Mouse (Mus musculus): Measurements from ENCODE around the gene Prss36. TPM values are rescaled to one million over a fixed set of nuclear protein-coding genes. Genes with fewer than 3 reads are reported as not detected.
A peak's percentile ranks its signal among the peaks of the same experiment; 100 is the strongest.

Gene Prss36
- total and polyA plus RNA-seq, 3 experiments, result 6.1 to 8.3 (median 7.7) TPM

GRCm38 (mm10) chr7:127907939-127908338 is 38.6 kb downstream of the Prss36 start:
- DNase-seq (ENCODE audit: extremely low read depth), result no peak
- dilution Hi-C loops (cut with MboI; ENCODE audit: extremely low pct_ligation_motif_present, extremely low pct_unique_long_range_greater_than_20kb, low sequenced_read_pairs) (no loop called here), in situ Hi-C loops (cut with MboI; ENCODE audit: low pct_ligation_motif_present, low pct_unique_long_range_greater_than_20kb, low sequenced_read_pairs) (no loop called here)
- Histone ChIP-seq H3K4me1 (ENCODE audit: control insufficient read depth in 1 of 2, insufficient read depth in 2 of 2) (peaks cover 7 to 18% of the 10 kb centered on the region in 2 experiments; a peak in 3 of 4 replicates), H3K36me3 (replicated peaks in 1 of 2; ENCODE audit: control insufficient read depth in 1 of 2, insufficient read depth in 1 of 2, low read length in 1 of 2) (peaks cover 45 to 56% of the 10 kb centered on the region in 2 experiments), H3K27ac (ENCODE audit: insufficient read depth, low read depth) (no peak overlapping the region), H3K27me3 (replicated peaks) (no peaks in the 10 kb centered on the region), H3K9me3 (replicated peaks; ENCODE audit: low read length) (no peaks in the 10 kb centered on the region), H3K79me2 (replicated peaks; ENCODE audit: control insufficient read depth, extremely low read depth, insufficient read depth, poor library complexity, severe bottlenecking) (0 out of 2 replicates have a peak, but pooled peaks cover 4% of the 10 kb centered on the region), H3K9ac (ENCODE audit: insufficient read depth, low read depth) (no peak overlapping the region), H3K4me3 (replicated peaks in 1 of 3; ENCODE audit: low read depth in 2 of 3, low read length in 2 of 3, poor library complexity in 1 of 3) (no peak overlapping the region), H3K4me2 (ENCODE audit: insufficient read depth, low read depth, poor library complexity, severe bottlenecking) (no peak overlapping the region)
- TF ChIP-seq UBTF (IDR thresholded peaks at IDR 0.05; ENCODE audit: low read depth, low read length) (no peak), IRF4 (IDR thresholded peaks at IDR 0.05; ENCODE audit: low read depth, low read length) (no peak), USF1 (IDR thresholded peaks at IDR 0.05; ENCODE audit: low read depth, low read length) (no peak), POLR2AphosphoS2 (IDR thresholded peaks at IDR 0.05; ENCODE audit: low read depth, low read length) (no peak), CHD1 (IDR thresholded peaks at IDR 0.05; ENCODE audit: low read depth, low read length) (no peak), CTCF (conservative IDR thresholded peaks at IDR 0.05 in 1 of 2, IDR thresholded peaks at IDR 0.05 in 1 of 2; ENCODE audit: low read depth in 2 of 2, low read length in 2 of 2) (no peak), JUN (IDR thresholded peaks at IDR 0.05; ENCODE audit: insufficient read depth, low read depth, low read length) (no peak), RCOR1 (conservative IDR thresholded peaks at IDR 0.05; ENCODE audit: low read depth, low read length) (no peak)

GRCm38 (mm10) chr7:127903971-127904796 is 42.3 kb downstream of the Prss36 start, which contains the start of gene Bckdk:
Gene Bckdk, plus strand, starts transcription at chr7:127904082.
- Histone ChIP-seq H3K79me2 (replicated peaks; ENCODE audit: control insufficient read depth, extremely low read depth, insufficient read depth, poor library complexity, severe bottlenecking) (no peaks in the 10 kb centered on the region), H3K27me3 (replicated peaks) (no peaks in the 10 kb centered on the region), H3K4me2 (ENCODE audit: insufficient read depth, low read depth, poor library complexity, severe bottlenecking) (peak within 1 kb of the TSS; percentile 75), H3K9ac (ENCODE audit: insufficient read depth, low read depth) (peak within 1 kb of the TSS; percentile 94), H3K4me1 (ENCODE audit: control insufficient read depth in 1 of 2, insufficient read depth in 2 of 2) (peaks cover 7 to 14% of the 10 kb centered on the region in 2 experiments; a peak in 3 of 4 replicates), H3K9me3 (replicated peaks; ENCODE audit: low read length) (no peaks in the 10 kb centered on the region), H3K36me3 (replicated peaks in 1 of 2; ENCODE audit: control insufficient read depth in 1 of 2, insufficient read depth in 1 of 2, low read length in 1 of 2) (peaks cover 38 to 42% of the 10 kb centered on the region in 2 experiments), H3K27ac (ENCODE audit: insufficient read depth, low read depth) (no peak within 1 kb of the TSS), H3K4me3 (replicated peaks in 1 of 3; ENCODE audit: low read depth in 2 of 3, low read length in 2 of 3, poor library complexity in 1 of 3) (peak within 1 kb of the TSS; percentile 60 to 80 (median 71))
- dilution Hi-C loops (cut with MboI; ENCODE audit: extremely low pct_ligation_motif_present, extremely low pct_unique_long_range_greater_than_20kb, low sequenced_read_pairs), result no loop called here
- in situ Hi-C loops (cut with MboI; ENCODE audit: low pct_ligation_motif_present, low pct_unique_long_range_greater_than_20kb, low sequenced_read_pairs), result no loop called here
- DNase-seq (ENCODE audit: extremely low read depth), result peak; percentile 87
- TF ChIP-seq KAT2A (IDR thresholded peaks at IDR 0.05; ENCODE audit: insufficient replicate concordance, low read length), result peak; percentile 84; the same call in 1 of the 2 replicates
- TF ChIP-seq HCFC1 (IDR thresholded peaks at IDR 0.05; ENCODE audit: low read depth, low read length), result peak; percentile 94
- TF ChIP-seq MAZ (IDR thresholded peaks at IDR 0.05; ENCODE audit: low read depth, low read length), result no peak
- TF ChIP-seq POLR2AphosphoS2 (IDR thresholded peaks at IDR 0.05; ENCODE audit: low read depth, low read length), result no peak; the same call in 1 of the 2 replicates
- TF ChIP-seq RAD21 (IDR thresholded peaks at IDR 0.05; ENCODE audit: low read depth, low read length), result no peak; the same call in 1 of the 2 replicates
- TF ChIP-seq E2F4 (IDR thresholded peaks at IDR 0.05; ENCODE audit: insufficient replicate concordance, low read depth, low read length), result no peak
- TF ChIP-seq CTCF (conservative IDR thresholded peaks at IDR 0.05 in 1 of 2, IDR thresholded peaks at IDR 0.05 in 1 of 2; ENCODE audit: low read depth in 2 of 2, low read length in 2 of 2), result no peak; a peak in 1 of 4 replicates
- TF ChIP-seq ZMIZ1 (IDR thresholded peaks at IDR 0.05; ENCODE audit: low read depth, low read length), result peak; percentile 73; the same call in 1 of the 2 replicates
- TF ChIP-seq TCF12 (IDR thresholded peaks at IDR 0.05; ENCODE audit: low read depth, low read length), result peak; percentile 63
- TF ChIP-seq SMC3 (IDR thresholded peaks at IDR 0.05; ENCODE audit: low read depth, low read length), result no peak
- TF ChIP-seq ELF1 (IDR thresholded peaks at IDR 0.05; ENCODE audit: low read depth, low read length), result peak; percentile 71
- 0 out of 2 replicates have a peak, but pooled peaks have one; percentile 35 for TF ChIP-seq IRF4 (IDR thresholded peaks at IDR 0.05; ENCODE audit: low read depth, low read length)
- no peak for TF ChIP-seq MAFK (IDR thresholded peaks at IDR 0.05; ENCODE audit: insufficient replicate concordance, low read length)
- no peak for TF ChIP-seq BHLHE40 (IDR thresholded peaks at IDR 0.05; ENCODE audit: low read depth, low read length)
- TF ChIP-seq CHD1 (IDR thresholded peaks at IDR 0.05; ENCODE audit: low read depth, low read length), result no peak
- peak; percentile 87 for TF ChIP-seq NELFE (IDR thresholded peaks at IDR 0.05; ENCODE audit: low read depth, low read length)
- TF ChIP-seq TBP (conservative IDR thresholded peaks at IDR 0.05; ENCODE audit: low read depth, low read length), result no peak
- no peak for TF ChIP-seq ZC3H11A (IDR thresholded peaks at IDR 0.05; ENCODE audit: low read depth, low read length)
- TF ChIP-seq JUND (conservative IDR thresholded peaks at IDR 0.05; ENCODE audit: low read depth, low read length), result no peak
- no peak for TF ChIP-seq UBTF (IDR thresholded peaks at IDR 0.05; ENCODE audit: low read depth, low read length)
- TF ChIP-seq MEF2A (IDR thresholded peaks at IDR 0.05; ENCODE audit: borderline replicate concordance, low read depth, low read length), result 0 out of 2 replicates have a peak, but pooled peaks have one; percentile 46
- peak; percentile 99 for TF ChIP-seq CHD2 (IDR thresholded peaks at IDR 0.05; ENCODE audit: low read length)
- TF ChIP-seq MXI1 (IDR thresholded peaks at IDR 0.05; ENCODE audit: low read depth, low read length), result no peak
- peak; percentile 85 for TF ChIP-seq POLR2A (IDR thresholded peaks at IDR 0.05; ENCODE audit: low read depth, low read length)
- TF ChIP-seq GABPA (IDR thresholded peaks at IDR 0.05; ENCODE audit: insufficient replicate concordance, low read depth, low read length), result no peak; the same call in 1 of the 2 replicates
- no peak for TF ChIP-seq ETS1 (conservative IDR thresholded peaks at IDR 0.05; ENCODE audit: low read depth, low read length)
